Mouse (Mus musculus): ENCODE measurements around the gene Uvrag. TPM values are rescaled to one million over a fixed set of nuclear protein-coding genes. Genes with fewer than 3 reads are reported as not detected.

The Uvrag gene
- total RNA-seq, 2 experiments from 2014 or later = 45.6 to 49.9 TPM

DNA sequence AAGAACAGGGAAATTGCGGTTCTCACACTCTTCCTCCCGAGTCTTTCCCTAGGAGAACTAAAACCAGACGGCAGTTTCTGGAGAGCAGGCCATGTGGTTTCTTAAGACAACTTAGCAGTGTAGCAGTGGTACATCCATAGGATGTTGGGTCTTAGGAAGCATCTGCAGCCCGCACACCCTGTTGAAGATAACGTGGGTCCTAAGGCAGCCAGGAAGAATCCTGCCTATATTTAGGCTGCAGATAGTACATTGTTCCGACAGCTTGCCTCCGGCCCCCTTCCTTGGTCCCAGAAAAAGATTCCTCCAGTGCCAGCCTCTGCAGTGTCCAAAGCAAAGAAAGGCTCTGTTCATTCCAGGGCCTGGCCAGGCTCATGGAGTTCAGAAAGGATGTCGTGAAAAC, 25.2 kb upstream of the Uvrag start:
- DNase-seq (ENCODE audit: low spot score in 2 of 2) = no peak

DNA sequence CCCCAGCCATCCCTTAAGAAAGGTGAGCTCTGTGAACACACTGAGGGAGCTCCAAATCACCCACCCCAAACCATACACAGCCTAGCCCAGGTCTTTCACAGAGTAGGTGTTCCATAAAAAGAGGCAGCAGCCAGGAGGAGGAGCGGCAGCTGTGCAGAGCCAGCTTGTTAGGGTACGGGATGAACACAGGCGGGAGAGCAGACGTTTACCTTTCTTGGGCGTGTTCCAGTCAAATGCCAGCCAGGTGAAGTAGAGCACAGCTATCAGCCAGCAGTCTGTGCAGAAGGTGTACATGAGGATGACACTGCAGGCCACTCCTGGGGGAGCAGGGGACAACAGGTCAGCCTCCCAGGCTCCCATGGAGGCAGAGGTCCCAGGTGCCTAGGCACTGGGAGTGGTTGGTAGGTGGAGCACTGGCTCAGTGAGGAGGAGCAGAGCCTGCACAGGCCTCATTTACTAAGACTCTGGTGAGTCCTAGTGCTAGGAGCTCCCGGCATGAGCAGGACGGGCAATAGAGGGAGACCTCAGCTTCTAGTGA, 24.0 kb upstream of the Uvrag start:
- DNase-seq (ENCODE audit: low spot score in 2 of 2) = no peak

DNA sequence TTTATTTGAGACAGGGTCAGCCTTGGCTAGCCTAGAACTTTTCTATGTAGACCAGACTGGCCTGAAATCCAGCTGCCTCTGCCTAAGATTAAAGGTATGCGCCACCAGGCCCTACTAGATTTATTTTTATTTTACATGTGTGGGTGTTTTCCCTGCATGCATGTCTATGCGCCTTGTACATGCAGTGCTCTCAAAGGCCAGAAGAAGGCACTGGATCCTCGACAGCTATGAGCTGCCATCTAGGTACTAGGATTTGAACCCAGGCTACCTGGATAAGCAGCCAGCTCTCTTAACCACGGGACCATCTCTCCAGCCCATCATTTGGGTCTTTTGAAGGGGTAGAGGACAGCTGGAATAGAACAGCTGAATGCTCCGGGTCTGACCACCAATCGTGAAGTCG, 21.5 kb upstream of the Uvrag start:
- no peak for DNase-seq (ENCODE audit: low spot score in 2 of 2)

DNA sequence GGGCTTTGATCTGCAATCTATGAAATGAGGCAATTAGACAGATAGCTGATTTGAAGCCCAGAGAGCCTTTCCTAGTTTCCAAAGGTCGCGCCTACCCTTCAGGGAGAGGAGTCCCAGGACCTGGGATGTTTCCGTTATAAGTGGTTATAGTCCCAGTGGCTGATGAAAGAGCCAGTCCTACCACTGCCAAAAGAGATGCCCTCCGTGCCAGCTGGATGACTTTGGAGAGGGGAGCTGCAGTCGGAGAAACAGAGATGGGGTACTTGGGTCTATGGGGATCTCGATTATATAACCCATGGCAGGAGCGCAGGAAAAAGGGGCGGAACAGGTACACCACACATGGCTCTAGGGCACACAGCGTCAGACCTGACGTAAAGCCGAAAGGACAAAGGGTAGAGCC, 21.0 kb upstream of the Uvrag start:
- DNase-seq (ENCODE audit: low spot score in 2 of 2) = no peak

DNA sequence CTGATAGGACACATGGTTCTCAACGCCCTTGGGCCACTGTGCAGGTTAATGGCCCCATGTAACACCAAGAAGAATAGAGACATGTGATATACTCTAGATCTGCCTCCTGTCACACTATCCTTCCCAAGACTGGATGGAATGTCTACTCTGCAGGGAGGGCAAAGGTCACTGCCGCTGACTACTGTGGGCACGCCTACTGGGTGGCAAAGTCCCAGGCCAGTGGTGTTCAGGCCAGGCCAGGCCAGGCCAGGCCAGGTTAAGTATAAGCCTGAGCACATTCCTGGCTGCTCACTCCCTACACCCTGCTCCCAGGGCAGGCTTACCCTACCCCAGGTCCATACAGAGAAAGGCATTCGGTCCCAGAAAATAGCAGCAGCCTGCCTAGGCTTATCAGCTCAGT, 20.6 kb upstream of the Uvrag start:
- no peak for DNase-seq (ENCODE audit: low spot score in 2 of 2)

DNA sequence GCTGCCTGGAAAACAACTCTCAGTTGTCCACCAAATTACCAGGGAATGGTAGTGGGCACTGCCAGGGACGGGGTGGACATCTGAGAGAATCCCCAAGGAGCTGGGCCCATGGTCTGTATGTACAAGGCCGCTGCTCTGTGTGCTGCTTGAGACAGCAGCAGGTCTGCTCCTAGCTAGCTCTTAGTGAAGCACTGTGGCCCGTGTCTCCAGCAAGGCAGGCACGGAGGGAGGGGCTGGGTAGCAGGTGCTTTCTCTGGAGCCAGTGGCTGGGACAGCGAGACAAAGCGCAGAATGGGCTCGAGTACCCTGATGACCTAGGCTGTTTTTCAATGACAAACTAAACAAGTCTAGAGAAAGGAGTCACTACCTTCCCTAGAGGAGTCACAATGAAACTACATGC, 20.1 kb upstream of the Uvrag start:
- DNase-seq (ENCODE audit: low spot score in 2 of 2) = no peak

DNA sequence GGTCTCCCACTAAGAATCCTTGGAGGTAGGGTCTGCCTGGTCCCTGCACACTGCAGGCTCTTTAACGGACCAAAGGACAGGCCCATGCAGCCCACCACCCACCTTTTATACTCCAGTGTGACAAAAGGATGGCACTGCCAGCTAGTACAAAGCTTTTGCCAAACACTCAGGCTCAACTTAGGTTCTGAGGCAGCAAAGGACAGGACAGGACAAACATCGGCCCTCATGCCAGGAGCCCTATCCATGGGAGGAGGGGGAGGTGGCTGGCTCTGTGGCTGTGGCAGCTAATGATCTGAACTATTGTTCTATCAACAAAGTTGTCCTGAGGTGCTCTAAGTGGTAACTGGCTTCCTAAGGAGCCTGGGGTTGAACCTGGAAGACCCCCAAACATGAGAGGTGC, 18.5 kb upstream of the Uvrag start:
- DNase-seq (ENCODE audit: low spot score in 2 of 2) = no peak

DNA sequence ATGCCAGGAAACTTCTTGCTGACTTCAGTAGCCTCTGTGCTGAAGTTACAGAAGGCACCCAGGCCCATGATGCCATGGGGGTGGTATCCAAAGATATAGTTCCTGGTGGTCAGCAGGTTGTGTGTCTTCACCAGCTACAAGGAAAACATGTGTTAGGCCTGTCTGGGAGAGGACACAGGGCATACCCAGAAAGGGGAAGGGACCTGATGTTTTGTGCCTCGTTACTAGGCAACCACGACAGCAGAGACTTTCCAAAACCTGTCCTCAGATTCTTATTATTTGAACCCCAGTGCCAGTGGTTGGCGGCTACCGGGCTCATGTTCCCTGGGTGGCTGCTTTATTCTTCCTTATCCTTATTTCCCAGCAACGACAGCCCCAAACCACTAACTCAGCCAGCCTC, 18.0 kb upstream of the Uvrag start:
- DNase-seq (ENCODE audit: low spot score in 2 of 2) = no peak

DNA sequence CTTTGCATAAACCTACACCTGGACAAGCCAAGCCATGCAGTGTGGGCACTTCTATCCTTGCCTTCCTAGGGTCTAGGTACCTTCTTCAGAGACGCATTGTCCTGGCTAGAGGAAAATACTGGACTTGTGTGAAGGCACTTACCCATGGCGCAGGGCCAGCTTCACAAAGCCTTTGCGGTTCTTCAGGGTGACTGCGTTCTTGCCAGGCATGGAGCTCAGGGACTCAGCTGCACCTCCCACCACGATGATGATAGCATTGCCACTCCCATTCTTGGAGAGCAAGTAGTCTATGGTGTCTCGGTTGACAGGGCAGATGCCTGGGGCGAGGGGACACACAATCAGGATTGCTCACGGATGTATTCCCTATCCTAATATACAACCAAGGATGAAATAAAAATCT, 17.1 kb upstream of the Uvrag start:
- no peak for DNase-seq (ENCODE audit: low spot score in 2 of 2)

DNA sequence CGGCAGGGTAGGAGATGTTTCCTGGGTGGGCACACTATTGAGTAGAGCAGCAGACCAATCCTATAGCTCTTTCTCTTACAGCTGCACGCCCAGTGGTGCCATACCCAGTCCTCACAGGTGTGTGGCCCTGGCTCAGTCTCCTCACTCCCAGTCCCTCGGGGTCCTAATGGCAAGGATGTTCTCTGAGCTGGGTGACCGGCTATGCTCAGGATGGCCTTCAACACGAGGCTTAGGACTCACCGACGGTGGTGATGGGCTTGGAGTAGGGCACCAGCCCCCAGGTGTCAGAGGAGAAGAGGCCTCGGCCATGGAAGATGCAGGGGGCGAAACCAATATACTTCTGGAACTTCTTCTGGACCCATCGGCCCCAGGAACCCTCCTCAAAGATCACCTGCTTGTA, 15.8 kb upstream of the Uvrag start:
- no peak for DNase-seq (ENCODE audit: low spot score in 2 of 2)

DNA sequence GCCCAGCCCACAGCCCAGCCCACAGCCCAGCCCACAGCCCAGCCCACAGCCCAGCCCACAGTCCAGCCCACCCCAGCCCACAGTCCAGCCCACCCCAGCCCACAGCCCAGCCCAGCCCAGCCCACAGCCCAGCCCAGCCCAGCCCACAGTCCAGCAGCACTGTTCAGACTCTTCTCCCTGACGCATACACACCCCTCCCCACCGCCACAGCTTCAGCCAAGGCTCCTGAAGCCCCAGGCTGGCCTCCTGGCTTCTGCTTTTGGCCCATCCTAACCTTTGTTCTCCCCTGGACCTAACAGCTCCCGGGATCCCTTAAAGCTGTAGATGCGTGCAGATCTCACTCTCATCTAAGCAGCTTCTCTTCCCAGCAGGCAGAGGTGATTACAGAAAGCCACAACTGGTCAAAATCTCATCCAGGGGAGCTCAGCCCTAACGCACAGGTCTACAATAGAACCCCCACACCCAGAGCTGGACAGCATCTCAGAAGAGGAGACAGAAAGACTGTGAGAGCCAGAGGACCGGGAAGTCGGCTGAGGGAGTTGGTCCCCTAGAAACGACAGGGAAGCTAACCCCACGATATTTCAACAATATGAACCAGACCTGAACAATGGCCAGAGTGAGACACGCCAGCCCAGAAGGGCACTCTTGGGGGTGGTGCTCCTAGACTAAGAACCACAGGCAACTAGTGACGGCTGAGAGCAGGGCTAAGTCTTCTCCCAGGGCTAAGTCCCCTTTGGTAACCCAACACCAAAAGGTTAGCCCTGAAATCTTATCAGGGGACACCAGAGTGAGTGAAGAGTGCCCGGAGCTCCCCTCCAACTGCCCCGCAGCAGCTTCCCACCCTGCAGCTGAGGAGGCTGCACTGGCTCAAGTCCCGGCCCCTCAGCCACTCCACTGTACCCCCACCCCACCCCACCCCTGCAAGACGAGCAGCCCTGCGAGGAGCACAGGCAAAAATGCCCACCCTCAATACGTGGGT, 14.7 kb upstream of the Uvrag start:
- DNase-seq (ENCODE audit: low spot score in 2 of 2) = no peak

DNA sequence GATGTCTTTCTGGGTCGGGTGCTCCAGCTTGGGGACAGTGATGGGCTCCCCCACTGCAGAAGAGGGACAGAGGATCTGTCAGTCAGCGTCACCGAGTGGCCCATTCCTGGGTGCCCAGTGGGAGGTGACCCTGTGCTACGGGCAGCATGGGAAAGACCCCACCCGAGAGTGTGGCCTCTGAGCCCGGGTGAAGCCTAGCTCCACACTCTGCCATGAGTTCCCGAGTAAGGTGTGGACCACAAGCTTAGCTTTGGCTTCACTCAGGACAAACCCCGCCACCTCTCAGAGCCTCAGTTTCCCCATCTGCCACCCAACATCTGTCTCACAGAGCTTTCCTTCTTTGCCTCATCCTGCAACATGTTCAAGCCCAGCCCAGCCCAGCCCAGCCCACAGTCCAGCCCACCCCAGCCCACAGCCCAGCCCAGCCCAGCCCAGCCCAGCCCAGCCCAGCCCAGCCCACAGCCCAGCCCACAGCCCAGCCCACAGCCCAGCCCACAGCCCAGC, 13.8 kb upstream of the Uvrag start:
- no peak for DNase-seq (ENCODE audit: low spot score in 2 of 2)

DNA sequence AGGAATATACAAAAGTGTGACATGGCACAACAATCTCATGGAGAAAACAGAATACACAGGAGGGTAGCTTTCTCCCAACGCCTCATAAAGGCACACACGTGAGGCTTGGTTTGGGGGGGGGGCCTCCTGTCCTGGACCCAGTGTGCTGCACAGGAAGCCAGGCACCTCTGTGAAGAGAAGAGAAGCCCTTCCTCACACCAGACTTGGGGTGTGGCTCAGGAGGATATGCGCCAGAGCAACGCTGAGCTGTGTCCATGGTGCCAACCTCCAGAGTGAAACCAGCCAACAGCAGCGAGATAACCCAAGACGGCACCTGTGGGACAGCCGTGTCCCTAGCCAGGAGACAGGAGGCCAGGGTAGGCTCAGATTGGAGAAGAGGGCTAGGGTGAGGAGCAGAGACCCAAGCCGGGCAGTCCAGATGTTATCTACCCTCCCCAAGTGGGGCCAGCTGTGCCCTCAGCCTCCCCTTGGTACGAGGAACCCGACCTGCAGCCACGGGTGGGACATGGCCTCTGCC, 12.8 kb upstream of the Uvrag start:
- no peak for DNase-seq (ENCODE audit: low spot score in 2 of 2)

DNA sequence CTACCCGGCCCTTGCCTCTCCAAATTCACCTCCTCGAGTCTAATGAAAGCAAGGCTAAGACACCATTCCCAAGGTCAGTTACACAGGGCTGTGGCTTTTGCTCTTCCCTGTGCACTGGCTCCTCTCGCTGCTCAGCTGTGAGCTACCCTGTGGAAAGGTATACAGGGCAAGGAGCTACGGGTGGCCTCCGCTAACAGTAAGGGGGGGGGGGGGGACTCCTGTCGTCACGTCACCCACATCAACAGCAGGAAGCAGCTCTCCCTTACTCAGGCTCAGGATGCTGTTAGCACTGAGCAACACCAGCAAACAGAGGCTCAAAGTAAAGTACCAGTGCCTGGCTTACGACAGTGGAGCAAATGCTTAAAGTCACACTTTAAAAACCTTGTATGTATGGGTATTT, 11.8 kb upstream of the Uvrag start:
- DNase-seq (ENCODE audit: low spot score in 2 of 2) = no peak

DNA sequence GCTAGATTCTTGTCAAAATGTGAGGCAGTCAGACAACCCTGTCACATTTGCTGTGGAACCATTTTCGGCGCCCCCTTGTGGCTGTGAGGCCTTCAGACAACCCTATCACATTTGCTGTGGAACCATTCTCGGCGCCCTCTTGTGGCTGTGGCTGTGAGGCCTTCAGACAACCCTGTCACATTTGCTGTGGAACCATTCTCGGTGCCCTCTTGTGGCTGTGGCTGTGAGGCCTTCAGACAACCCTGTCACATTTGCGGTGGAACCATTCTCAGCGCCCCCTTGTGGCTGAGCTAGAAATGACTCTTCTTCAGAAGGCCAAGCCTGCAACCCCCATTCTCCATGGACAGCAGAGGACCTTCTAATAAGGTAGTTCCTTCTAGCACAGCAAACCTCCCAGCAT, 10.4 kb upstream of the Uvrag start:
- peak; percentile 90 to 98 for DNase-seq (ENCODE audit: low spot score in 2 of 2)

DNA sequence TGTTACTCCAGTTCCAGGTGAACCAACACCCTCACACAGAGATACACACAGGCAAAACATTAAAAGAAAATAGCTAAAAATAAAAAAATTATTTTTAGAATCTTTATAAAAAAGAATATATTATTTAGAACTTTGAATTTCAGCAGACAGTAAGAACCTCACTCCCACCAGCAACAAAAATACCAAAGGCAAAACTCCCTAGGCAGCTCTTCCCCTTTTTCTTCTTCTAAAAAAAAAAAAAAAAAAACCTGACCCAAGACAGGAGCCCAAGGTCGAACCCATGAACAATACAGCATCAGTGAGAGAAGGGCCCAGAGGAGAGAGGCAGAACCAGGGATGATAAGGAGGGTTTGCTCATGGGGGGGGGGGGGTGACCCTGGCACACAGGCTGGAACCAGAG, 8.1 kb upstream of the Uvrag start:
- no peak for DNase-seq (ENCODE audit: low spot score in 2 of 2)

DNA sequence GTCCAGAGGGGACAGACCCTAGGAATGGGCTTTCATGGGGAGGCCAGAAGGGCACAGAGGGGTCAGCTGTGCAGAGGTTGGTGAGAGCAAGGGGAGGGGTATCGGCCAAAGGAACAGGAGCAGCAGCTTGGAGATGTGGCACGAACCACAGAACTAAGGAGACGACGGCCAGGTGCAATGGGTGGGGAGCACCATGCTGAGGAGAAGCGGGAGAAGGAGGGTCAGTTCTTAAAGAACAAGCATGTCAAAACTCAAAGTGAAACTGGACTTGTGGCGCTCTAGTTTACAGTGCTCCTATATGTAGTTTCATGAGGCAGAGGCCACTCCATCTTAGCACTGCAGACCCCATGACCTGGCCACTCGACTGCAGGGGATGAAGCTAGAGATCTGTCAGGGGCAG, 6.6 kb upstream of the Uvrag start:
- DNase-seq (ENCODE audit: low spot score in 2 of 2) = no peak

DNA sequence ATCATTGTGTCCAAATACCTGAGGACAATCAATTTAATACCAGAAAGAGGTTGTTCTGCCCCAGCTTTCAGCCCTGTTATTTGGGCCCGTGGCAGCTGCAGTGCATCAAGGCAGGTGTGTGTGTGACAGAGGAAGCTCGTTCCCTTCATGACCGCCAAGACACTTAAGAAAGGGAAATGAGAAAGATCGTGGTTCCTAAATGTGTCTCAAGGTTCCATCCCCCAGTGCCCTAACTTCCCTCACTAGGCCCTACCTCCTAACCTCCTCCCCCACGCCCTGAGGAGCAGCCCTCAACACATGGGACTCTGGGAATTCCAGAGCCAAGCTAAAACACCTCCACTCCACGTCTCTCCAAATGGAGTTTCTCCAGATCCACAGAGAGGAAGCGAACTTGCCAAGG, 6.0 kb upstream of the Uvrag start:
- DNase-seq (ENCODE audit: low spot score in 2 of 2) = no peak

DNA sequence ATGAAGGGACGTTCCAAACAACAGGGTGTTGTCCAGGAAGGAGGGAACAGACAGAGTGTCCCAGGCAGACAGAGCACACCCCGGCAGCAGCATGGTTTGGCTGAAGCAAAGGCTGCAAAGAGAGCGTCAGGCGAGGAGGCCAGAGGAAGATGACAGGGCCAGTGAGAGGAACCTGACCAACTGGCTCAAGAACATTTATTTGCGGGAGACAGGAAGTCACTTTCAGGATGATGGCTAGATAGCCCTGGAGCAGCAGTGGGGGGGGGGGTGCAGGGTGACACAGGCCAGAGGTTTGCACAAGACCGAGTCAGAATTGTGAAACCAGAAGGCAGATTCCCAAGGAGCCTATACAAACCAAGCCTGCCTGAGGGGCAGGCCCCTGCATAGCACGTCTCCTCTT, 5.1 kb upstream of the Uvrag start:
- no peak for DNase-seq (ENCODE audit: low spot score in 2 of 2)

DNA sequence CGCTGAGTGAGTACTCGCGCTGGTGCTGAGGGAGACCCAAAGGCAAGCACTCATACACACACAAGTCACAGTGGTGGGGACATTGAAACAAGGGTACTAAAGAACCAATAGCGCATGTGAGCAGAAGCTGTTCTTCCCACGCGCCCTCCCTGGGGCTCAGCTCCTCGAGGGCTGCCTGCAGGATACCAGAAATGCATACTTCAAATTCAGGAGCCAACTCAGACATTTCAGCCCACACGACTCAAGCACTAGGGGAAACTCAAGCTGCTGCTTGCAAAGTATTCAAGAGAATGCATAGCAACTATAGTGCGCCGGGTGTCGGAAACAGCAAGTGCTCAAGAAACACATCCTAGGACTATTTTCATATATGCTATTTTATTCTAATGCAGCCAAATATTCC, 3.7 kb upstream of the Uvrag start:
- peak; percentile 43 to 75 for DNase-seq (ENCODE audit: low spot score in 2 of 2)

DNA sequence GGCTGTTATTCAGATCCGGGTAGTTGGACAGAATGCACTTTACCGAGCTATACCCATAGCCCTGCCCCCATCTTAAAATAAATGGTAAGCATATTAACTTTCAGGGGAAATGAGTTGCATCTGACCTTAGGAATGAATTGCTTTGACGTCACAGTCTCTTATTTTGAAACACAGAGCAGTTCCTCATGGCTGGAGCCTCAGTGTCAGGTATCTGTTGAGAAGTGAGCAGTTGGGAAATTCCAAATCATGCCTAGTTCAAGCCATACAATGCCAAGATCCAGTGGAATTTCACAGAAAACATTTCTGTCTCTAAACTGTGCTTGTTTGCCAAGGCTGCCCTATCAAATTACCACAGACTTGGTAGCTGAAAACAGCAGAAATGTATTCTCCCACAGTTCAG, 2.3 kb upstream of the Uvrag start:
- DNase-seq (ENCODE audit: low spot score in 2 of 2) = no peak

DNA sequence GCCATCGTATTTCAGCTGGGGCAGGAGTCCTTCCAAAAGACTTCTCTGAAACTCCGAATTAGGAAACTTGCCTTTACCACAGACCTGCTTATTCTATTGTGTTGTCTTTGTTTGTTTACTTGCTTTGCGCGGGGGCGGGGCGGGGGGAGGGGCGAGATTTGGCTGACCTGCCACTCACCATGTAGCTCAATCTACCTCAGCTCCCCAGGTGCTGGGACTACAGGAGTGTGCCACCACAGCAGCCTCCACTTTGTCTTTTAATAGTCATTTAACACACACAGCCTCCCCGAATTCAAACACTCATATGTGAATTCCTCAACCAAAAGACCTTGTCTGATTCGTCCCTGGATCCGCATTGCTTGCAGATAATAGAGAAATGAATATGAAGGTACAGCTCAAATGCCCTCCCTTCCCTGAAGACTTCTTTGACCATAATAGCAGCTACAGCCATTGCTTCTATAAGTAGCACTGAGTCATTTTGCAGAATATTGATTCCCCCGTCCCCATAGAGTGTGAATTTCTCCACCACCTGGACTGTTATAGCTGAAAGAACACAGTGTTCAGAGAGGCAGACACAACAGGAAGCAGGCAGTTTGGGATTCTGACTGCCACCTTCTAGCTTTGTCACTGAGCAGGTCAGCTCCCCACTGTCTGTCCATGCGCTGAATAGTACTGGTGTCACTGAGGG, 1.1 kb upstream of the Uvrag start:
- peak in 1 of 2 experiments; percentile 34 for DNase-seq (ENCODE audit: low spot score in 2 of 2)

Measured in layer of hippocampus, adult 18-20 months (tissue).